ENCODE assay signal across 35 mouse cellular contexts in genomic region chr5:76351537-76351936, GRCm38 (mm10). TPM values are rescaled to one million over a fixed set of nuclear protein-coding genes. Genes with fewer than 3 reads are reported as not detected.
"Had no signal": no experiment of that assay in that cellular context is flagged by ENCODE, and none has a peak within 500 bp of the region (broad histone marks: within the 10 kb centered on the region; RNA-seq: fewer than 3 reads in every experiment).

No protein-coding gene starts in this region.

- H3K9me3 ChIP-seq: embryonic facial prominence, embryonic 10.5 days; embryonic facial prominence, embryonic 12.5 days; embryonic facial prominence, embryonic 13.5 days; embryonic facial prominence, embryonic 15.5 days; forebrain, embryonic 10.5 days; forebrain, embryonic 12.5 days; forebrain, embryonic 13.5 days; forebrain, embryonic 15.5 days had no signal

- H3K9ac ChIP-seq: embryonic facial prominence, embryonic 12.5 days; embryonic facial prominence, embryonic 13.5 days; embryonic facial prominence, embryonic 15.5 days; forebrain, embryonic 12.5 days; forebrain, embryonic 13.5 days; forebrain, embryonic 15.5 days; forebrain, postnatal 0 days had no signal

- H3K36me3 ChIP-seq: embryonic facial prominence, embryonic 10.5 days; embryonic facial prominence, embryonic 12.5 days; embryonic facial prominence, embryonic 13.5 days; embryonic facial prominence, embryonic 15.5 days; forebrain, embryonic 10.5 days; forebrain, embryonic 12.5 days; forebrain, embryonic 15.5 days had no signal

- DNase-seq: cerebellum, adult 2 months; cerebellum, adult 8-10 months; cerebellum, adult 9-10 months; cerebellum, adult 9-11 months; cerebellum, postnatal 10 days; cerebellum, postnatal 14 days; cerebellum, postnatal 25 days; cerebellum, postnatal 36 days; embryo, embryonic 11 days; gastrocnemius, adult 2 months; gastrocnemius, postnatal 10 days; gastrocnemius, postnatal 14 days; gastrocnemius, postnatal 25 days; gastrocnemius, postnatal 36 days; heart, adult 11 months; heart, adult 18-20 months; heart, adult 2 months had no signal

- H3K4me3 ChIP-seq: embryonic facial prominence, embryonic 10.5 days; embryonic facial prominence, embryonic 12.5 days; embryonic facial prominence, embryonic 13.5 days; embryonic facial prominence, embryonic 15.5 days; erythroblast, embryonic 14.5 days; forebrain, embryonic 10.5 days; forebrain, embryonic 12.5 days; forebrain, embryonic 13.5 days; forebrain, embryonic 15.5 days; gastrocnemius, adult 2 months; heart, adult 2 months had no signal

- H3K4me1 ChIP-seq: embryonic facial prominence, embryonic 10.5 days; embryonic facial prominence, embryonic 12.5 days; embryonic facial prominence, embryonic 13.5 days; embryonic facial prominence, embryonic 15.5 days had no signal

- H3K4me2 ChIP-seq: embryonic facial prominence, embryonic 12.5 days; embryonic facial prominence, embryonic 13.5 days; embryonic facial prominence, embryonic 15.5 days; forebrain, embryonic 12.5 days; forebrain, embryonic 13.5 days; forebrain, embryonic 15.5 days had no signal

- H3K27ac ChIP-seq: embryonic facial prominence, embryonic 10.5 days; embryonic facial prominence, embryonic 12.5 days; embryonic facial prominence, embryonic 13.5 days; embryonic facial prominence, embryonic 15.5 days; forebrain, embryonic 10.5 days; forebrain, embryonic 12.5 days; forebrain, embryonic 15.5 days; gastrocnemius, adult 2 months; heart, adult 2 months had no signal

- H3K27me3 ChIP-seq: embryonic facial prominence, embryonic 12.5 days; embryonic facial prominence, embryonic 13.5 days; embryonic facial prominence, embryonic 15.5 days; forebrain, embryonic 12.5 days; forebrain, embryonic 15.5 days had no signal

RNA-seq across cellular contexts. Expression of gene Nmu, which starts 12.1 kb away (rescaled TPM):
- polyA plus RNA-seq: cerebellum, adult 2 months; cortical plate, adult 2 months; embryonic facial prominence, embryonic 14.5 days; erythroblast, embryonic 14.5 days; forebrain, embryonic 11.5 days; forebrain, embryonic 12.5 days; forebrain, embryonic 13.5 days; forebrain, embryonic 14.5 days; forebrain, embryonic 16.5 days; heart, adult 2 months had no signal

RNA-seq across cellular contexts. Expression of gene Pdcl2, which starts 20.6 kb away (rescaled TPM):
- polyA plus RNA-seq: cerebellum, adult 2 months; cortical plate, adult 2 months; embryonic facial prominence, embryonic 10.5 days; embryonic facial prominence, embryonic 11.5 days; embryonic facial prominence, embryonic 12.5 days; embryonic facial prominence, embryonic 13.5 days; embryonic facial prominence, embryonic 14.5 days; embryonic facial prominence, embryonic 15.5 days; erythroblast, embryonic 14.5 days; forebrain, embryonic 10.5 days; forebrain, embryonic 11.5 days; forebrain, embryonic 12.5 days; forebrain, embryonic 13.5 days; forebrain, embryonic 14.5 days; forebrain, embryonic 15.5 days; forebrain, embryonic 16.5 days; forebrain, postnatal 0 days; frontal cortex, adult 2 months; gonadal fat pad, adult 2 months; heart, adult 2 months had no signal
